Mouse (Mus musculus): ENCODE results near the gene Stag1. TPM values are rescaled to one million over a fixed set of nuclear protein-coding genes. Genes with fewer than 3 reads are reported as not detected.

The Stag1 gene
- total RNA-seq, 4 experiments from 2014 or later: 19.2 to 22.6 (median 20.8) TPM

Other genes with a start within 250 kb of the Stag1 start
- 1 to 10 TPM in 2 of 4 experiments, under 1 TPM in 2; 0.82 to 2.8 (median 1.4) TPM for gene Il20rb, start 111.0 kb upstream of the Stag1 start, total RNA-seq (2022)
- 10 to 100 TPM; 22.9 to 29.0 (median 26.6) TPM for gene Nck1, start 51.7 kb upstream of the Stag1 start, total RNA-seq (2022)
- under 1 TPM; 0.48 to 0.77 (median 0.51) TPM for gene Slc35g2, start 26.7 kb upstream of the Stag1 start, total RNA-seq (2022)

Data from gastrocnemius, adult 8-10 months (tissue).